Mouse (Mus musculus) heart, postnatal 10 days (tissue): ENCODE results near the gene Ush1g. TPM values are rescaled to one million over a fixed set of nuclear protein-coding genes. Genes with fewer than 3 reads are reported as not detected.

Experiments used
- DNase-seq, 2 experiments: peaks; one replicate each; pipeline ENCODE4 v3.0.0; 2021
- intact Hi-C: fragments of 180-260 bp; cut with DNase I; formaldehyde crosslinking; loops from one replicate; pipeline ENCODE4 v1.15.1; 2025
- total RNA-seq, 2 experiments: library from RNA; stranded (reverse); gene quantifications; 2 replicates each; pipeline ENCODE4 v1.2.3; 2021

The Ush1g gene
- under 1 TPM; 0.07 to 0.12 TPM for total RNA-seq

- peak; percentile 36 to 74 for DNase-seq
- intact Hi-C loops, result loop anchor here (1.0 kb wide), 1 partner anchor 32 kb away; no protein-coding TSS in a partner anchor
Measured at GRCm38 (mm10) chr11:115321906-115322693, at the start of gene Ush1g. Gene Ush1g (minus strand): TSS chr11:115322041.

GRCm38 (mm10) chr11:115371354-115371753, 49.5 kb upstream of the Ush1g start:
- intact Hi-C loops, result loop anchor here (5.0 kb wide), 1 partner anchor 41 kb away; no protein-coding TSS in a partner anchor
- peak; percentile 41 for DNase-seq

- intact Hi-C loops, result loop anchor here (5.0 kb wide), 1 partner anchor 42 kb away; no protein-coding TSS in a partner anchor
Measured at GRCm38 (mm10) chr11:115370368-115370767, 48.5 kb upstream of the Ush1g start.

GRCm38 (mm10) chr11:115367395-115367944, 45.6 kb upstream of the Ush1g start, which contains the start of gene Hid1:
Gene Hid1 (minus strand): TSS chr11:115367756.
- DNase-seq, result peak; percentile 77 to 79

More at GRCm38 (mm10) chr11:115370368-115370767, 48.5 kb upstream of the Ush1g start:
- DNase-seq, result no peak

GRCm38 (mm10) chr11:115366706-115367394, 45.0 kb upstream of the Ush1g start:
- DNase-seq, result peak in 1 of 2 experiments; percentile 9

More at GRCm38 (mm10) chr11:115367395-115367944, 45.6 kb upstream of the Ush1g start, which contains the start of gene Hid1:
- intact Hi-C loops, result no loop called here

GRCm38 (mm10) chr11:115366039-115366705, 44.3 kb upstream of the Ush1g start:
- intact Hi-C loops, result no loop called here
- DNase-seq, result peak in 1 of 2 experiments; percentile 25

More at GRCm38 (mm10) chr11:115366706-115367394, 45.0 kb upstream of the Ush1g start:
- intact Hi-C loops, result no loop called here

- intact Hi-C loops, result no loop called here
- DNase-seq, result no peak
Measured at GRCm38 (mm10) chr11:115364136-115364535, 42.3 kb upstream of the Ush1g start.

GRCm38 (mm10) chr11:115359726-115360125, 37.9 kb upstream of the Ush1g start:
- DNase-seq, result no peak
- intact Hi-C loops, result loop anchor here (1.0 to 2.0 kb wide), 3 partner anchors 23 to 115 kb away; no protein-coding TSS in a partner anchor

GRCm38 (mm10) chr11:115359293-115359692, 37.5 kb upstream of the Ush1g start:
- no peak for DNase-seq
- intact Hi-C loops, result loop anchor here (1.0 to 2.0 kb wide), 3 partner anchors 24 to 115 kb away; no protein-coding TSS in a partner anchor

GRCm38 (mm10) chr11:115358468-115358867, 36.6 kb upstream of the Ush1g start:
- intact Hi-C loops, result loop anchor here (2.0 kb wide), 2 partner anchors 24 to 54 kb away; no protein-coding TSS in a partner anchor

GRCm38 (mm10) chr11:115354183-115354582, 32.3 kb upstream of the Ush1g start:
- intact Hi-C loops, result loop anchor here (1.0 to 5.0 kb wide), 3 partner anchors 32 to 151 kb away; partner anchors contain the start of gene Ush1g

More at GRCm38 (mm10) chr11:115358468-115358867, 36.6 kb upstream of the Ush1g start:
- peak; percentile 81 to 84 for DNase-seq

GRCm38 (mm10) chr11:115353375-115353774, 31.5 kb upstream of the Ush1g start:
- DNase-seq, result no peak
- intact Hi-C loops, result loop anchor here (5.0 kb wide), 1 partner anchor 41 kb away; no protein-coding TSS in a partner anchor

More at GRCm38 (mm10) chr11:115354183-115354582, 32.3 kb upstream of the Ush1g start:
- peak; percentile 70 to 82 for DNase-seq

- no peak for DNase-seq
- intact Hi-C loops, result loop anchor here (5.0 kb wide), 1 partner anchor 38 kb away; no protein-coding TSS in a partner anchor
Measured at GRCm38 (mm10) chr11:115349976-115350375, 28.1 kb upstream of the Ush1g start.

GRCm38 (mm10) chr11:115348681-115349248, 26.9 kb upstream of the Ush1g start:
- intact Hi-C loops, result no loop called here
- no peak for DNase-seq

GRCm38 (mm10) chr11:115345515-115345914, 23.7 kb upstream of the Ush1g start:
- no peak for DNase-seq
- intact Hi-C loops, result no loop called here

- intact Hi-C loops, result no loop called here
- DNase-seq, result no peak
Measured at GRCm38 (mm10) chr11:115344967-115345366, 23.1 kb upstream of the Ush1g start.

- intact Hi-C loops, result no loop called here
- DNase-seq, result no peak
Measured at GRCm38 (mm10) chr11:115341866-115342265, 20.0 kb upstream of the Ush1g start.

GRCm38 (mm10) chr11:115341246-115341645, 19.4 kb upstream of the Ush1g start:
- intact Hi-C loops, result no loop called here
- no peak for DNase-seq

- intact Hi-C loops, result no loop called here
- DNase-seq, result no peak
Measured at GRCm38 (mm10) chr11:115337826-115338225, 16.0 kb upstream of the Ush1g start.
